Mouse (Mus musculus): ENCODE results near the gene St6galnac4. TPM values are rescaled to one million over a fixed set of nuclear protein-coding genes. Genes with fewer than 3 reads are reported as not detected.

The St6galnac4 gene
- polyA plus RNA-seq, 1 experiment from 2014 or later, result 30.1 TPM

- Histone ChIP-seq H3K36me3 (ENCODE audit: inconsistent target) (no peaks in the 10 kb centered on the region), H3K79me2 (ENCODE audit: inconsistent target) (no peaks in the 10 kb centered on the region), H3K4me3 (ENCODE audit: inconsistent target) (no peak overlapping the region), H3K27ac (no peak overlapping the region)
- 16% methylated on average over 7 of the region's 7 CpGs for WGBS (ENCODE audit: missing documents)
Measured at GRCm38 (mm10) chr2:32553592-32554148, 33.2 kb upstream of the St6galnac4 start.

- Histone ChIP-seq H3K79me2 (ENCODE audit: inconsistent target) (no peaks in the 10 kb centered on the region), H3K4me3 (ENCODE audit: inconsistent target) (no peak overlapping the region), H3K27ac (no peak overlapping the region), H3K36me3 (ENCODE audit: inconsistent target) (no peaks in the 10 kb centered on the region)
- WGBS (ENCODE audit: missing documents), result 88% methylated on average over 4 of the region's 4 CpGs
Measured at GRCm38 (mm10) chr2:32555484-32555883, 31.4 kb upstream of the St6galnac4 start.

DNA sequence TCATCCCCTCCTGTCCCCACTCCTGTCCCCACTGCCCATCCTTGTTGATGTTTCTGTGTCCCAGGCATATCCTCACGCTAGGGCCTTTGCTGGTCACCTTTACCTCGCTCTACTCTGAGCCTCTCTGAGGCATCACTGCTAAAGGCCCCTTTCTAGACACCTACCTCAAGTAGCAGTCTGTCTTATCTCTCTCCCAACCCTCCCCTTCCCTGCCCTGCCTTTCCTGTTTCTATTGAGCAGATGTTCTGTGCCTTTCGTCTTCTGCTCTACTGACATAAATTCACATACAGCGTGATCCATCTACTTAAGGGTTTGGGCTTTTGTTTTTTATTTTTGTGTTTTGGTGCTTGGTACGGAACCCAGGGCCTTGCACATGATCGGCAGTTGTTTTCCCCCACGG is 30.9 kb upstream of the St6galnac4 start:
- Histone ChIP-seq H3K79me2 (ENCODE audit: inconsistent target) (no peaks in the 10 kb centered on the region), H3K27ac (no peak overlapping the region), H3K36me3 (ENCODE audit: inconsistent target) (no peaks in the 10 kb centered on the region), H3K4me3 (ENCODE audit: inconsistent target) (no peak overlapping the region)
- WGBS (ENCODE audit: missing documents), result 81% methylated on average over 7 of the region's 7 CpGs

DNA sequence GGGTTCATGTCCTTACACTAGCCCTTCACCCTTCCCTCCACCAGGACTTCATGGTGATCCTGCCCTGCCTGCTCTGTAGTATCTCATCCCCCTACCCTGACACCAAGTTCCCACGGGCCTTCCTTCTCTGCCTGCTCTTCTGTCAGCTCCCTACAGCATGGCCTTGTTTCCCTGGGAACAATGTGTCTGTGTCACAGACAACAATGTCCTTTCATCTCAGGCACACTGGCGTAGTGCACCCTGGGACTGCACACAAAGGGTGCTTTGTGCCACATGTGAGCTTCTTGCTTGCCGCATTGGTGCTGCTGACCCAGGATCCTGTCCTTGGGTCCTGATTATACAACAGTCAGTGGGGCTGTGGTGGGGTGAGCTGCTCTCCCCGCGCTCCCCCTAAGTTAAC is 27.3 kb upstream of the St6galnac4 start:
- WGBS (ENCODE audit: missing documents), result 89% methylated on average over 4 of the region's 5 CpGs
- Histone ChIP-seq H3K4me3 (ENCODE audit: inconsistent target) (no peak overlapping the region), H3K79me2 (ENCODE audit: inconsistent target) (no peaks in the 10 kb centered on the region), H3K27ac (no peak overlapping the region), H3K36me3 (ENCODE audit: inconsistent target) (no peaks in the 10 kb centered on the region)

- Histone ChIP-seq H3K4me3 (ENCODE audit: inconsistent target) (no peak overlapping the region), H3K79me2 (ENCODE audit: inconsistent target) (peaks cover 10% of the 10 kb centered on the region), H3K27ac (no peak overlapping the region), H3K36me3 (ENCODE audit: inconsistent target) (no peaks in the 10 kb centered on the region)
- WGBS (ENCODE audit: missing documents), result 44% methylated on average over 4 of the region's 4 CpGs
Measured at GRCm38 (mm10) chr2:32566536-32567063, 20.3 kb upstream of the St6galnac4 start.

- peaks cover 5% of the 10 kb centered on the region; the same call in 1 of the 2 replicates for H3K36me3 ChIP-seq (ENCODE audit: inconsistent target)
- H3K4me3 ChIP-seq (ENCODE audit: inconsistent target), result no peak overlapping the region
- WGBS (ENCODE audit: missing documents), result 95% methylated on average over 5 of the region's 5 CpGs
Measured at GRCm38 (mm10) chr2:32568149-32568548, 18.7 kb upstream of the St6galnac4 start.

GRCm38 (mm10) chr2:32568941-32569340 is 18.0 kb upstream of the St6galnac4 start:
- H3K36me3 ChIP-seq (ENCODE audit: inconsistent target), result peaks cover 10% of the 10 kb centered on the region; the same call in 1 of the 2 replicates
- no peak overlapping the region for H3K4me3 ChIP-seq (ENCODE audit: inconsistent target)
- H3K27ac ChIP-seq, result no peak overlapping the region
- 91% methylated on average over 3 of the region's 3 CpGs for WGBS (ENCODE audit: missing documents)
- H3K79me2 ChIP-seq (ENCODE audit: inconsistent target), result peaks cover 22% of the 10 kb centered on the region

More at GRCm38 (mm10) chr2:32568149-32568548, 18.7 kb upstream of the St6galnac4 start:
- peaks cover 22% of the 10 kb centered on the region for H3K79me2 ChIP-seq (ENCODE audit: inconsistent target)
- no peak overlapping the region for H3K27ac ChIP-seq

- Histone ChIP-seq H3K36me3 (ENCODE audit: inconsistent target) (peaks cover 10% of the 10 kb centered on the region; the same call in 1 of the 2 replicates), H3K79me2 (ENCODE audit: inconsistent target) (peaks cover 22% of the 10 kb centered on the region), H3K27ac (peak within 1 kb of the TSS; percentile 67), H3K4me3 (ENCODE audit: inconsistent target) (peak within 1 kb of the TSS; percentile 98)
- WGBS (ENCODE audit: missing documents), result under 1% methylated on average over 31 of the region's 36 CpGs
Measured at GRCm38 (mm10) chr2:32570698-32571494, 16.0 kb upstream of the St6galnac4 start, which contains the start of gene Dpm2. Dpm2 (plus strand) TSS chr2:32570858.

GRCm38 (mm10) chr2:32572196-32572595 is 14.7 kb upstream of the St6galnac4 start:
- Histone ChIP-seq H3K79me2 (ENCODE audit: inconsistent target) (peaks cover 22% of the 10 kb centered on the region), H3K4me3 (ENCODE audit: inconsistent target) (no peak overlapping the region), H3K27ac (no peak overlapping the region), H3K36me3 (ENCODE audit: inconsistent target) (peaks cover 10% of the 10 kb centered on the region; the same call in 1 of the 2 replicates)
- 96% methylated on average over 11 of the region's 11 CpGs for WGBS (ENCODE audit: missing documents)

DNA sequence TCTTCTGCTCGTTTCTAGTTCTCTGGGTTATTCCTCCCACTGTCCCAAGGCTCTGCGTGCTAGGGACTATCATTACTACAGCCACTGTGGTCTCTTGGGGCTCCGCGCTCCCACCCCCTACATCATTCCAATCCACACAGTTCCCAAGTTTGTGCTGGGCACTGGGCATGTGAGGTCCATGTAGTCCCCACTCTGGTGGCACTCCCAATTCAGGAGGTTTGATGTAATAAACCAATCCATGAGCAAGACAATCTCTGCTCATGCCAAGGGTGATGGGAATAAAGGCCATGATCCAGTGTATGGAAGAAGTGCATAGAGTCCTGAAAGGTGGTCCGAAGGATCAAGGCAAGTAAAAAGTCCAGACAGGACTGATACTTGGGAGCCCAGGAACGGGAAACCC is 12.4 kb upstream of the St6galnac4 start, which contains the start of gene Pip5kl1:
Pip5kl1 (plus strand) TSS at position 301 of the 400 bp plus-strand sequence.
- 83% methylated on average over 5 of the region's 6 CpGs for WGBS (ENCODE audit: missing documents)
- Histone ChIP-seq H3K79me2 (ENCODE audit: inconsistent target) (peaks cover 22% of the 10 kb centered on the region), H3K27ac (no peak within 1 kb of the TSS), H3K4me3 (ENCODE audit: inconsistent target) (no peak within 1 kb of the TSS), H3K36me3 (ENCODE audit: inconsistent target) (peaks cover 10% of the 10 kb centered on the region; the same call in 1 of the 2 replicates)

- H3K4me3 ChIP-seq (ENCODE audit: inconsistent target), result no peak overlapping the region
- peaks cover 22% of the 10 kb centered on the region for H3K79me2 ChIP-seq (ENCODE audit: inconsistent target)
- H3K27ac ChIP-seq, result no peak overlapping the region
- H3K36me3 ChIP-seq (ENCODE audit: inconsistent target), result peaks cover 10% of the 10 kb centered on the region; the same call in 1 of the 2 replicates
- WGBS (ENCODE audit: missing documents), result 10% methylated on average over 26 of the region's 26 CpGs
Measured at GRCm38 (mm10) chr2:32574901-32575585, 11.9 kb upstream of the St6galnac4 start.

DNA sequence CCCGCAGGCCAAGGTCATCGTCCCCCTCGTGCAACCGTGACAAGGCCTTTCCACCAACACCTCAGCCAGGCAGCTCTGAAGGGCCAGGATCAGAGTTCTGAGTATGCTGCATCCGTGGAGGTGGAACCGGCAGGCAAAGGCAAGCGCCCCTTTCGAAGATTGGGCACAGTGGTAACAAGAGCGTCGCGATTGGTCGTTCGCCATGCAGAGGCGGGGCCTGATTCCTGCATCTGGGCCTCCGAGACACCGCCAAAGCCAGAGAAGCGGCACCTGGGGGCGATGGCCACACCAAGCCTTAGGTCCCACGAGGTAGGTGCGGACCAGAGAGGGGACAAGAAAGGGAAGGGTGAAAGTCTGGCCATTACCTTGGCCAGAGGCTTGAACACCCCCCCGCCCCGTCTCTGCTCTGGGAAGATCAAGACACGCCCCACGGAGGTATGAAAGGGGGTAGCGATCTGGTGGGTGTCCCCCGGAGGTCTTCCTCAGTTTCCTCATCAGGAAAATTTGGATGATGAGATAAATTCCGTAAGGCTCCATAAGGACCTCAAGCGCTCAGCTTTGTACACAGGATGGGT is 11.2 kb upstream of the St6galnac4 start, which contains the start of gene 9430097D07Rik:
9430097D07Rik (minus strand) TSS at position 99 of the 575 bp plus-strand sequence.
- Histone ChIP-seq H3K36me3 (ENCODE audit: inconsistent target) (peaks cover 10% of the 10 kb centered on the region; the same call in 1 of the 2 replicates), H3K4me3 (ENCODE audit: inconsistent target) (no peak within 1 kb of the TSS), H3K27ac (no peak within 1 kb of the TSS), H3K79me2 (ENCODE audit: inconsistent target) (peaks cover 22% of the 10 kb centered on the region)
- 27% methylated on average over 24 of the region's 28 CpGs for WGBS (ENCODE audit: missing documents)

GRCm38 (mm10) chr2:32576532-32576931 is 10.4 kb upstream of the St6galnac4 start:
- 88% methylated on average over 9 of the region's 9 CpGs for WGBS (ENCODE audit: missing documents)
- Histone ChIP-seq H3K4me3 (ENCODE audit: inconsistent target) (no peak overlapping the region), H3K79me2 (ENCODE audit: inconsistent target) (peaks cover 13% of the 10 kb centered on the region), H3K36me3 (ENCODE audit: inconsistent target) (peaks cover 10% of the 10 kb centered on the region; the same call in 1 of the 2 replicates), H3K27ac (no peak overlapping the region)
